Mouse (Mus musculus) left cerebral cortex, adult 8-10 months (tissue): ENCODE measurements at regions not wholly inside any gene's neighbourhood (a gene's known extent, or its start where the extent isn't known, plus 50 kb on each side); places are given as distances from the start of the nearest gene placed in this dataset.
A peak's percentile ranks its signal among the peaks of the same experiment; 100 is the strongest.
"Not testable (repeated sequence)": the region's sequence is repeated elsewhere in the genome, so short reads cannot be mapped to it uniquely, and the experiment has no call there.

Source experiments
- DNase-seq, 2 experiments: peaks; one replicate each; pipeline ENCODE4 v3.0.0; 2022; ENCODE audit warnings: low spot score in 2 of 2

DNA sequence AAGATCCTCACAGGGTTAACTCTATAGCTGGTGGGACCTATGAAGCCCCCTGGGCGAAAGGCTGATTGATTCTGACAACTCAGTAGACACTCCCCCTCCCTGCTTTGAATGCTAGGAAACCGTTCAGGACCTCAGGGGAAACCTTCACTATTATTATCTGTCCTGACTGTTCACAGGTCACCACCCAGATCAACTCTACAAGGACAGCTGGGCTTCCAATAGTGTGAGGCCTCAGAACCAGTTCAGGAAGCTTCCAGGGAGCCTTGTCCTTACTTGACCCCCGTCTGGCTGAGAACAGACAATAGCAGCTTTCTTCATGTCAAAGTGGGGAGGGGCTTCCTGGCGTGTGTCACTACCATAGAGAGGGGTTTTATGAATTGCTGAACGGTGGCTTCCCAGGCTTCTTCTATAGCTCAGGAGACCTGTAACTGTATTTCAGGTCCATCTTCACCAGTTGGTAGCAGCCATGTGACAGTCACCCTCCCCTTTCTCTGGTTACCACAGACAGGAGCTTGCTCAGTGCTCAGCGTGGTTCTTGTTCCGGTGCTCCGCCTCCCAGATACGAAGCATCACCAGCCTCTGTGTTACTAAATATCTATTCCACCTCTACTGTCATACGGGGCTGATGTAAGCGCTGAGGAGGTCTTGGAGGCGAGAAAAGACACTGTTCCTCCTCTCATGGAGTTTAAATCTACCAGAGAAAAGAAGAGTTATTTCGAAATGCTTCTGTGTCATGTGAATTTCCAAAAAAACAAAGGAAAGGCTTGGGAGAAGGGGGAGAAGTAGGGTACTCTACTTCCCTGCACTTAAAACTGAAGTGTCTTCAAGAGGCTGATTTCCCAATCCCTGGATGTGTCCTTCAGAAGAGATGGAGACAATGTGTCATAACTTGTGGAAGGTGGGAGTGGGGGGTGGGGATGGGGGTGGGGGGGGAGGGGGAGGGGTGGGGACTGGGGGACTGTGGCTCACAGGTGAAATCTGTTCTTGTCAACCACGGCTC lies 96.9 kb downstream of the Vcpkmt start:
- DNase-seq, result peak in 1 of 2 experiments; percentile 27

DNA sequence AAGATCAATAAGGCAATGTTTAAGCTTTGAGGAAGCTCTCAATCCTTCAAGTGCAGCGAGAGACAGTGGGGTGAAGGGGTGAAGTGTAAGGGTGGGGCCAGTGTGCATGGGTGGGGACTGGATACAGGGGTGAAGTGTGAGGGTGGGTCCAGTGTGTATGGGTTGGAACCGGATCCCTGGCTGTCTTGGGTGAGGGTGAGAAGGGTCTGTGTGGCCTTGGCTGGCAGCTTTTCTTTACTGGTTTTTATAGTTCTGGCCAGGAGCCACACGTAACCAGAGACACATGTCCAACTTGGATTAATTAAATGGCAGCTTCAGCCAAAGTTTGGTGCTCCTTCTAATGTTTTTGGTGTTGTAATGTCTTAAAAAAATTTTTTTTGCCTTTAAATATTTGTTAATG lies 101.4 kb downstream of the Vcpkmt start:
- no peak for DNase-seq

DNA sequence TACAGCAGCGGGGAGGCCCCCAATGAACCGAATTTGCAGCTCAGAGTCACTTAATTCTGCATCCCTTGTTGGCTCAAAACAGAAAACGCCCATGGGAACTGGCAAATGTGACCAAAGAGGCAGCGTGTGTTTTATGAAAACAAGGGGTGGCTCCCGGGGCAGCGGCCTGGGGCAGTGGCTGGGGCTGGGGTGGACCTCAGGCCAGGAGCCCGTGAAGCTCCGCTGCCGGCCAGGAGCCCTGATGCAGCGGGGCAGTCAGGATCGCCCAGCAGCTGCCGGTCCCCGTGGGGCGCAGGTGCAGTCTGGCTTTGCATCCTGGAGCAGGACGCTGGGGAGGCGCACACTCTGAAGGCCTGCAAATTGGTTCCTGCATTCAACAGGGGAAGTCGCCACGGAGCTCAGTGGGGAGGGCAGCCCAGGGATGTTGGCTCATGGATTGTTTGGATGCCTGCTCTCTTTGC lies 104.4 kb upstream of the Gm9887 start:
- no peak for DNase-seq

DNA sequence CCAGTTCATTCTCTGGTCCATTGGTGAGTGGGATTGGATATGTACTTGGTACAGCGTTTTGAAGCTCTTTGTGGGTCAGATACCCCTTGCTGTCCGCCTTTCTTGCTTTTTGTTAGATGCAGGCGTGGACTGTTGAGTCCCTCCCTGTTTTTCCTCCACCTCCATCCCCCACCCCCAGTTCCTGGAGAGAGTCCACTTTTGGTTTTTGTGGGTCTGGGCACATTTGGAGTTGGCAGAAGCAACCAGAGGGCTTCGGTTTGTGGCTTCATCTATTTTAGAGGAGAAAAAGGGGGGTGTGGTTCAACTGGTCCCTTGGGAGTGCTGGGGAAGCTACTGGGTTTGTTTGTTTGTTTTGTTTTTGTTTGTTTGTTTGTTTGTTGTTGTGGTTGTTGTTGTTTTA lies 103.9 kb upstream of the Gm9887 start:
- DNase-seq, result no peak

DNA sequence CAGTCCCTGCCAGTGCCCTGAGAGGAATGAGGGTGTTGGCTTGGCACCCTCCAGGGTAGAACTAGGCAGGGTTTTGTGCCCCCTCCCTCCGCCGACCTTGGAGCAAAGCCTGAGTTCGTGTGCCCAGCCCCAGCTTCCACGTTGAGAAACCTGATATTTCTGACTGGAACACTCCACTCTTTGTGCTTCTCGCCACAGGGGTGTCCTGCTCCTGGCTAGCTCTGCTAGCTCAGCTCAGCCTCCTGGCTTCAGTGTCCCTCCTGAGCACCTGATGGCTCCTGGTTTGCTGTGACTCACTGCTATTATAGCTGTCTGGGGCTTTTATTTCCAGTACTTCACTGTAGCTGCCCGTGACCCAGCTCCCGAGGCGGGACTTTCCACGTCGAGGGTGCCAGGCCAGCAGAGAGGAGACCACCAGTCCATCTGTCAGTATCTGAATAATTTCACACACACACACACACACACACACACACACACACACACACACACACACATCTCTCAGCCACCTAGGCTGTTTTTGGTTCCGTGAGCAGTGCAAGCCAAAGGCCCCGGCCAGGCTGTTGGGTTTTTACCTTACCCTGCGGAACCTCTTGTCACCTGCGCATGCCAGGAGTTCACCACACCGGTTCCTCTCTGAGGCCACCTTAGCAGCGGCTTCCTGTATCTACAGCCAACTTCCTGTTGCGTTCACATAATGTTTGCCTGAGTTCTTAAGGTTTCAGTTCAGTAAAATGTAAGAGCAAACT lies 102.8 kb upstream of the Gm9887 start:
- DNase-seq, result no peak

DNA sequence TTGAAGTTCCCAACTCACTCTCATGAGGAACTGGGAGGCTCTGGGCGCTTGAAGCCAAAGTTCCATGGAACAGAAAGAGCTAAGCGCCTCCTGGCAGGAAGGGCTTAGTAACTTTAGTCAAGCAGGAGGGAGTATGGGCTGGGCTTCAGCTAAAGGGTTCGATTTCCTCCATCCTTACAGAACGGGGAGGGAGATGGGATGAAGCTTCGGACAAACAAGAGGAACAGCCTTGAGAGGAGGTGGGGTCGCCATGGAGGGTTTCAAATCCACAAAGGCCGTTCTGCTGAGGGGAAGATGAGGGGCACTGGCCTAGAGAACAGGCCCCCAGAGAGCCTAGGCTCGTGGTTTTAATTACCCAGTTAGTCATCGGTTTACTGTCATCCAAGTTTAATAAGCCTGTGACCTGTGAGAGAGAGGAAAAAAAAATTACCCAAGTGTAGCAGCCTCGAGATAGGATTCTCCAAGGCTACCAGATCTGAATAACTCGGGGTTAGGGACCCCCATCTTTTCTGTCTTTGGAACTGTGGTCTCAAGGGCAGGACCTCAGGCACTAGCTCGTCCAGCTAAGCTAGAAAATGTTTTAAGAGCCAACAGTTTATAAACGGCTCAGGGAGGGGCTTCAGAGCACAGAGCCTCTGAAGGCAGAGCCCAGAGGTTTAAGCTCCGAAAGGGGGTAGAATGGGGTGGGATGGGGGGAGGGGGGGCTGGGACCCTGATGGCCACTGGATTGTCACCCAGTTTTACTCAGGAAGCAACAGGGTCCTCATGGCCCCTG lies 102.1 kb upstream of the Gm9887 start:
- DNase-seq, result no peak

DNA sequence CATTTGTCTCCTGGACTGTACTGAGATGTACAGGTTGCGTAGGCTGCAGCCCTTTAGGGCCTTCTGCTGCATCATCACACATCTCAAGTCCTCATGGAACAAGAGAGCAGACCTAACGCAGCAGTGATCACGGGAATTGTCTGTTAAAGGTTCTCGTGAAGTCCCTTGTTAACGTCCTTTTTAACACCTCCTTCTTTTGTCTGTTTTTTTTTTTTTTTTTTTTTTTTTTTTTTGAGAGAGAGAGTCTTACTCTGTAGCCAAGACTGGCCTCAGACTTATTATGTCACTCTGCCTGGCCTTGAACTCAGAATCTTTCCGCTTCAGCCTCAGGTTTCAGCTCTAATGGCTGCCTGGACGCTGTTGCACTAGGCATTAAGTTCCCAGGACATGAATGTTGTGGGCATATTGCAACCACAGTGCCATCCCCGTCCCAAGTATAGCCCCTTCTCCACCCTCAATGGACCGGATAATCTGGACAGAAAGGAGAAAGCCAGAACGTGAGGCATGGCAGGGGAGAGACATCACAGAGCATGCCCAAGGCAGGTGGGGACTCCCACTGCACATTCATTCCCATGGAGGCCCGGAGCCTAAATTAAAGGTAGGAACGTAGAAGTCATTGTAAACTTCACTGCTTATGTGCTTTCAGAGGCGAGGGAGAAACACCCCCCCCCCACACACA lies 101.3 kb upstream of the Gm9887 start:
- DNase-seq, result no peak

DNA sequence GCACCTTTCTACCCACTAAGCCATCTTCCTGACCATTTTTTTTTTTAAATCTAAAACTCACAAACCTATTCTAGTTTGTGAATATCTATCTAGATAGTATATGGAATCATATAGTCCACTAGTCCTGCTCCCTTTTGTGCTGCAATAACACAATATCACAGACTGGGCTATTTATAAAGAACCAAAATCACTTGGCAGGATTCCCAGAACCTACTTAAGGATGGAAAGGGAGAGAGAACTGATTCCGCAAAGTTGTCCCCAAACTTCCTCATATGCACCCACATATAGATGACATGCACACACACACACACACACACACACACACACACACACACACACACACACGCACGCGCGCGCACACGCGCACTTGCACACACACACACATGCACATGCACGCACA lies 100.7 kb upstream of the Gm9887 start:
- DNase-seq, result no peak

DNA sequence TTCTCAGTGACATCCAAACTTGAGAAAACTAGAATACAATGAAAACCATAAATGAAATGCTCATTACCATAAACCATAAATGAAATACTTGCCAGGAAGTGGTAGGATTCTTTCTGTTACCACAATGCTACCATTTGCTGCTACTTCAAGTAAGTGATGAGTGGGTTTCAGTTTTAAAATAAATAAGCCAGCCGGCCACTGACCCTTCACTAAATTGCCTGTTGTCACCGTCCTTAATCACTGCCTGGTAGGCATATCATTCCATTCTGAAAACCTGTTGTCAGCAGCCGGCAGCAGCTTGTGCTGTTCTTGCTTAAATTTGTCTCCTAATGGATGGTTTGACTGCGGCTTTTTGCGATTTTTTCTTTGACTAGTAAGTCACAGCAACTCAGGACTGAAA lies 99.6 kb upstream of the Gm9887 start:
- no peak for DNase-seq

DNA sequence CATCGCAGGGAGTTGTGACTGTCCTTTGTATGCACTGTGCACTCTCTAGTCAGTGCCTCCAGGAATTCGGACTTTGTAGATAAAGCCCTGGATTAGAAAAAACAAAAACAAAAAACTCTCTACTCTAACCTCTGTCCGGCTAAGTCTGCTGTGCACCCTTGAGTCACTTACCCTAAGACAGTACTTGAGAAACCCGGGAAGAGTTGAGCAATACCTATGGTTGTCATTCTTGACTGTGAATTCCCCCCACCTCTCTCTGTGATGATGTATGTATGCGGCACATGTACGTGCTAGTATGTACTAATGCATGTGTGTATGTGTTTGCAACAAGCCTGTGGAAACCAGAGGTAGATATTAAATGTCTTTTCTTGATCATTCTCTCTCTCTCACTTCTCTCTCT lies 96.7 kb upstream of the Gm9887 start:
- DNase-seq, result no peak

DNA sequence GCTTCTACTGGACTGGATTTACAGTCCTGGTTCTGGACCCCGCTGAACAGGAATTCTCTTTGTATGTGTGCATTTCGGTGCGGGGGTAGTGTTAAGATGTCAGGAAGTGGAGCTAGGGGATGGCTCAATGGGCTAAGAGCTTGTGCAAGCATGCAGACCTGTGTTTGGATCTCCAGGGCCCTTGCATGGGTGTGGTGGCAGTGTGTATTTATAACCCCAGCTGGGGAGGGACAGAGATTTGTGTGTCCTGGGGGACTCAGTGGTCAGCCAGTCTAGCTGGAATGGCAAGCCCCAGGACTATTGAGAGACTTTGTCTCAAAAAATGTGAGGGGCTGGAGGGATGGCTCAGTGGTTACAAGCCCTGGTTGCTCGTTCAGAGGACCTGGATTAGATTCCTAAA lies 95.1 kb upstream of the Gm9887 start:
- no peak for DNase-seq

DNA sequence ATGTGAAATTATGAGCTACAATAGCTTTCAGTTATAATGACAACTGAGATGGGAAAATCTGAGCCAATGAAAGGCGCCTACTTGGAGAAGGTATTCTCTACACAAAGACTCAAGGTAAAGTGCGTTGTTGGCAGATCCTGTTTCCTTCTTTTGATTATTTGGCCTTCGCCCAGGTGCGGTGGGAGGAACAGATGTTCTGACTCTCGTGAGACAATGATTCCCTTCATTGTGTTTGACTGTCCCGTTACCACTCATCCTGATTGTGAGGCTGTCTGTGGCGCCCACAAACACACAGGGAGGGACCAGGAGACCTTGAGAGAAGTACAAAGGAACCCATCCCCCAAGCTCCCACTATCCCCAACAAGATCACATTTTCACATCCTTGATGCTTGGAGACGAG lies 92.6 kb upstream of the Gm9887 start:
- DNase-seq, result no peak

DNA sequence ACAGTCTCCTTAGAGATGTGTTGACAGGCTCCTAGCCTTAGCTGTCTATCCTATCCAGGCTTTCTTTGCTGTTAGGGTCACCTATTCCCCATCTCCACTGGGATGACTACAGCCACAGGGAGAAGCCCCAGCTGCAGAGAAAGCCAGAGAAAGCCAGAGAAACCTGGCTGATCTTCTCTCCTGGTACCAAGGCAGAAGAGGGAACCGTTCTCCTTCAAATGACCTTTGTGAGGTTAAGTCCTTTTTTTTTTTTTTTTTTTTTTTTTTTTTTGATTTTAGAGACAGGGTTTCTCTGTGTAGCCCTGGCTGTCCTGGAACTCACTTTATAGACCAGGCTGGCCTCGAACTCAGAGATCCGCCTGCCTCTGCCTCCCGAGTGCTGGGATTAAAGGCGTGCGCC lies 91.1 kb upstream of the Gm9887 start:
- not testable (repeated sequence) for DNase-seq

DNA sequence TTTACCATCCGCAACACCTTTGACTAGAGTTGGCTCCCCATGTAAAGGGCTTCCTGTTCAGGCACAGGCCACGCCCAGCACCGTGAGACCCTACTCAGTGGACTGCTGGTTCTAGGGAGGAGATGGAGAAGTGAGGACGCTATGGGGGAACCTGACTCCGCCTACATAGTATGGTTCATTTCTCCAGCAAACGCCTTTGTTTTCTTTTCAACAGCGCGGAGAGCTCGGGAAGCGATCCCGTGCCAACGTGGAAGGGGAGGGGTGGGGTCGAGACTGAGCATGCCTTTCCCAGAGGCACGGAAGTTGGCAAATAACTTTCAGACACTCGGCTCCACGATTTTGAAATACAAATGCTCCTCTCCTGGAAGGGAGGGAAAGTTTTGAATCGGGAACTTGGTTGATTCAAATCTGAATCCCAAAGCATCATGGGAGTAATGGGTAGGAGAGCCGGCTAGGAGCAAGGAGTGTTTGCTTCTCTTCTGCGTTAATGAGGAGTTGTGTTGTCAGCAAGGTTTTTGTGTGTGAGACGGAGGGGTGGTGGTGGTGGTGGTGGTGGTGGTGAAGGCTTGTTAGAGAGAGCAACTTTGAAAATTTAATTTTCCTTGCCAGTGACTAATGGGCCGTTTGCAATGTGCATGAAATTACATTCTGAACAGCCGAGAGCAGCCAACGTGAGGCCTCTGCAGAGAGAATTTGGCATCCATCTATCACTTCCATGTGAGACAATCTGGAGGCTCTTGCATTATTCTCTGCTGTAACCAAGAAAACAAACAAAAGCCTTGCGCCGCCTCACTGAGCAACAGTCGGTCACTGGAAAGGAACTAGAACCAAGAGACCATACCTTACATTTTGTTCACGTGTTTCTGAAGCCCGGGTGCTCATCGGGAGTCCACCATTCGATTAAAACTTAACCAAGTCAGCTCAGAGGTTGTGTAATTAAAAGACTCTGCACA lies 89.9 kb upstream of the Gm9887 start:
- DNase-seq, result no peak

DNA sequence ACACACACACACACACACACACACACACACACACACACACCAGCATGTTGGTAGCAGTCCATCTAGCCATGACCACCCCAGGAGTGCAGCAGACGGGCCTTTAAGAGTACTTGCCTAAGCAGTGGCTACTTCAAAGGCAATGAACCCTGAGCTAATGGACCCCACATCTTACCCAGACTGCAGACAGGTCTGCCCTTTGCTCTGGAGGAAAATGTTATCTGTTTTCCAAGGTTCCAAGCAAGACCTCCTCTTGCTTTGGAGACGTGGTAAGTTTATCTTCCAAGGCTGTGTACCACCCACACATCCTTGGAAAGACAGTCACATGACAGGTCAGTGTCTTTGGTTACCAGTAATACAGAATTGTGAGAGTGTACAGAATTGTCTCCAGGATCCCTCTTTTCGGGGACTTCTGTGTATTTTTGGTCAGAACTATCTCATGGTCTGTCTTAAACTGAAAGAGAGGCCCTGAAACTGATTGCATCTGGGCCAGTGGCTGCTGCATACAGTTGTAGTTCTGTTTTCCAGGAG lies 88.4 kb upstream of the Gm9887 start:
- DNase-seq, result no peak

DNA sequence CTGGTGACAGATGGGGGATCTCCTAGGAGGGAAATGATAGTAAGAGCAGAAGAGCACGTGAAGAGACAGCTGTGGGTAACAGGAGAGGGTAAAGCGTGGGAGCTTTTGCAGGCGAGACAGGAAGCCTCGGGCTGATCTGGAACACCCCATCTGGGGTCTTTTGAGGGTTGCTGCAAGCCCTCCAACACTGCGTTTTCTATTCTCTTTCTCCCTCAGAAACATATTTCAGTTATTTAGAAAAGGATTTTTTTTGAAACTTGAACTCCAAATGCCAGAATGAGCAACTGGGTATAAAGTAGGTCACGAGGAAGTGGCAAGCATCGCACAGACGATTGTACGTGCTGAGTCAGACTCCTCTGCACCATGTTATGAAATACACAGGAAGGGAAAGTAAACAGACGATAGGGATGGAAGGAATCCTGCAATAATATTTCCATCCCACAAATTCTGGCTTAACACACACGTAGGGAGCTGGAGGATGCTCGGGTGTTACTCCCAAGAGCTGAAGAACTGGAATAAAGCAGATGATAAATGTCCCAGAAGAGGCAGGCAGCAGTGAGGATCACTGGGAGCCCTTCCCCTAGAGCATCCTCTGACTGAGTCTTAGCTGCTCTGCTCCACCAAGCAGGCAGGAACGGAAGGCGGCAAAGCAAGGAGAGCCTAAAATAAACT lies 86.0 kb upstream of the Gm9887 start:
- DNase-seq, result peak in 1 of 2 experiments; percentile 33

DNA sequence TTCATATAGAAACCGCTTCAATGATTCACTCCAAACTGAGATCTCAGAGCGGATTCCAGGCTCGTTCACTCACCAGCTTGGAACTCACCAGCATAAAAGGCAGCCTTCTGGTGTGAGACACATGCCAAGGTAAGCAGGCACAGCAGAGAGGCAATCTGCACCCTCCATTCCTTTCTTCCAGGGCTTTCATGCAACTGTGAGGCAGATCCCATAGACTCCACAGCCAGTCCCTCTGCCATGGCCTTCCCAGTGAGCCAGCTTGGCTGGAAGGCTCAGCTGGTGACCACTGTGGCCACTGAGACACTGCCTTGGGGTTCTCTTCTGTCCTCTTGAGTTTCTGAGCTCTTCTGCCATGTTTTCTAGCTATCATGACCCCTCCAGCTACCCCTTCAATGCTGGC lies 84.5 kb upstream of the Gm9887 start:
- DNase-seq, result no peak

DNA sequence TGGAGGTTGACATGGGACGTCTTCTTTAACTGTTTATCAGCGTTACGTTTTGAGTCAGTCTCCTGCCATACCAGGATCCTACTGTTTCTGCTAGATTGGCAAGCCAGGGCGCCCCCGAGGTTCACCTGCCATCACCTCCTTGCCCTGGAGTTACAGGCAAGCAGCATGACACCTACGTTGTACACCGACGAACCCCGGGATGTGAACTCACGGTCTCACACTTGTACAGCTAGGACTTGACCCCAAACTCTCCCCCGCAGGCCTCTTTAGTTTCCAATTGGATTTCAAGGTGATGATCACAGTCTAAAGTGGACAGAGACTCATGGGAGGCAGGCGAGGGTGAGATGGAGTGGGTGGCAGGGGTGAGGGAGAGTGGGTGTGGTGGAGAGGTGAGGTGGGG lies 83.9 kb upstream of the Gm9887 start:
- no peak for DNase-seq

DNA sequence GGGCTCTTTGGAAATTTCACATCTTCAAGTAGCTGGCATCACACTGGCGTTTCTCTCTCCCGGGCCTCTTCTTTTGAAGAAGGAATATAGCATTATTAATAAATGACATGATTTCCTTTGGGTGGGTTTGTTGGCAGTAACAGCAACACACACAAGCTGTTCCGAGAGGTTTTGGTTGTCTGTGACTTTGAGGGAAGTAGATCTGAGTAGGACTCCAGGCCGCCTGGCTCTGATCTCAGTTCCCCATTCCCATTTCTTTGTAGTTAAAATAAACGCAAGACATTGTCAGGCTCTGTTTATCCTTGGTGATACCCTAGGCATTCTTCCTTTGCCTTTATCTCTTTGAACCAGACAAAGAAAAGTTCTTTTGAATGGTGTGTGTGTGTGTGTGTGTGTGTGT lies 83.3 kb upstream of the Gm9887 start:
- no peak for DNase-seq
